Mouse (Mus musculus): ENCODE measurements around the gene Slc25a25.

Gene Slc25a25

DNA sequence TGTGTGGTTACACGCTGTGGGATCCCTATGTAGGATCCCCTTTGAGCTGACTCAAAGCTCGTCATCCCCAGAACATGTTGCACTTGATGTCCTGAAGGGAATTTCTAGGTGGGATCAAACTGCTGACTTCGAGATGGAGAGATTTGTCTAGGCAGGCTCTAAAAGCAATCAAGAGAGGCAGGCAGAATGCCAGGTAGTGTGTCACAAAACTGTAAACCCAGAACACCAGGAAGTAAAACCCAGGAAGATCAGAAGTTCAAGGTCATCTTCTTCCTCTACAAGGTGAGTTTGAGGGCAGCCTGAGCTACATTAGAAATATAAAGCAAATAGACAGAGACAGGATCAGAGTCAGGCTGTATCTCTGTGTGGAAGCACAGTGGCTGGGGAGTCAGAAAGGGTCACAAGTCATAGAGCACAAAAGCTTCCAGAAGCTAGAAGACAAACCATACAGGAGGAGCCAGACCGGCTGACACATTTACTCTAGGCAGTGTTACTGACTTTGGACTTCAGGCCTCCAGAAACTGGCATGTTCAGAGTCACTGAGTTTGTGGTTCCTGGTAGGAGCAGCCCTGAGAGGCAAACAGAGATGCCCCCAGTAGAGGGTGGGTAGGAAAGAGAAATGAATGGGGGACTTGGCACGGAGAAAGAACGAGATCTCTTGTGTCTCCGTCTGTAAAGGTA lies 44.0 kb downstream of the Slc25a25 start:
- no peak for DNase-seq (ENCODE audit: low spot score in 2 of 2)

DNA sequence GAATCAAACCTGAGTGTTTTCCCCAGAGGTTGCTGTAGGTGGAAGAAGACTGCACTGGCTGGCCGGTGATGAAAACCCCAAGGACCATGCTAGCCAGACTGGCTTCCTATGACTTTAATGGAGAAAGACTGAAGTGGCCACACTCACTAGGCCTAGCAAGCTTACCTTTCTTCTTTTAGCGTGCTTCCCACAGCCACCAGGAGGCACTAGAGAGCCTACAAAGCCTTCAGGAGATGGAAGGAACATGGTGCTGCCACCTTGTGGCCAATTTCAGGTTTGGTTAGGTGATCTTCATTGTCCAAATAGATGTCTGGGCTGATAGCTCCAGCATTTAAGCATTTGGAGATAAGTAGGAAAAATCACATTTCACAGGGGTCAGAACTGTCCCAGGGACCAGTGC lies 46.6 kb downstream of the Slc25a25 start:
- peak; percentile 68 to 91 for DNase-seq (ENCODE audit: low spot score in 2 of 2)

DNA sequence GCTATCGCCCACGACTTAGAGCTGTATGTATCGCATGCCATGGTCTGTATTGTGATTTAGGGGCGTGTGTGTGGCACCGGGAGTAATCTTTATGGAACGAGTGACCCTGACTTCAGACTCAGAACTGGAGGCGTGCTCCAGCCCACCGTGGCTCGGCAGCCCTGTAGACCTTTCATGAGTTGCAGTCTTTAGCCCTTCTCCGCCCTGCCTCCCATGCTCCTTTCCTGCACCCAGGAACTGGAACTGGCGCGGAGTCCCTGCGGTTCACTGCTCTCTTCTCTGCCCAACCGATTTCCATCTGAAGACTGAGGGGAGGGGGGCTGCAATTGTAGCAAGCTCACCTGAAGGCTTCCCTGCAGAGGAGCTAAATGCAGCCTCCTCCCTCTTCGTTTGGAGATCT lies 54.5 kb downstream of the Slc25a25 start:
- DNase-seq (ENCODE audit: low spot score in 2 of 2) = no peak

DNA sequence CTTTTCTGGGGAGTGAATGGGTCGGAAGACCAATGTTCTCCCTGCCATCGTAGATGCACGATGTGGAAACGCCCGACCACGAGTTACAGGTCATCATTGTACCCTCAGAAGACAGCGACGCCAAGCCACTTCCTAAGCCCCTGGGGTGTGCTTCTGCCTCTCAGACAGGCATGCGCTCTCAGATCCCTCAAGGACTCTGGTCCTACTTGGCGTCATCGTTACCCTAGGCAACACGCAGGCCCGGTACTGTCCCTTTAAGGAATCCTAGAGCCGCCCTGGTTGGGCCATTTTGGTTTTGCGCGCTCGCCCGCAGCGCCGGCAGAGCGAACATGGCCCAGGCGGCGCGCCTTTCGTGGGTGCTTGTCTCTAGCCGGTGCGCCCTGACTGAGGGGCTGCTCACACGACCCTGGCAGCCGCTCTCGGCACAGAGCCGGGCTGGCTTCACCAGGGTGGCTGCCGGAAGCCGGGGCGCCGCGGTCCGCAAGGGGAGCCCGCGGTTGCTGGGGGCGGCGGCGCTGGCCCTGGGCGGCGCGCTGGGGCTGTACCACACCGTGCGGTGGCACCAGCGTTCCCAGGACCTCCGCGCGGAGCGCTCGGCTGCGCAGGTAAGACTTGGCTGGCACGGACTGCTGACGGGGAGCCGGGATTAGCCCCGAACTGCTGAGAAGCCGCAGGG lies 55.2 kb downstream of the Slc25a25 start:
- peak; percentile 93 to 94 for DNase-seq (ENCODE audit: low spot score in 2 of 2)

DNA sequence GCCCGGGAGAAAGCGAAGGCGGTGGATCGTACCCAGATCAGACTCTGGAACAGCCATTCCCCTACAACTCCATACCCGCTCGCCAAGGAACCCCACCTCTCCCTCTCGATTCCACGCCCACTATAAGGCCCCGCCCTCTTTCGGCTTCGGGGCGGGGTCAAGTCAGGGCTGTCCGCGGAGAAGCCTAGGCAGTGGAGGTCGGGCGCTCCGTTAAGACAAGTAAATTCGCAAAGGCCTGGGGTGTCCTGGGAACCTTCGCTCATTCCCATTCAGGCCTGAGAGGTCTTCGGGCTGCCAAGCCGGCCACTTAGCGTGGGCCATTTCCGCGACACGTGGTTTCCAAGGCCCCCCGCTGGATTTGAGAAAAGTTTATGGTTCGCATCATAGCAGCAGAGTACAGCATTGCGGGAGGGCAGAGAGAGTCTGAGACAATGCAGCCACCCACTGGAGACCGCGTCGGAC lies 55.7 kb downstream of the Slc25a25 start, which contains the start of gene Ptges2:
Ptges2 (plus strand) TSS at position 413 of the 462 bp plus-strand sequence.
- DNase-seq (ENCODE audit: low spot score in 2 of 2) = peak; percentile 91 to 94

DNA sequence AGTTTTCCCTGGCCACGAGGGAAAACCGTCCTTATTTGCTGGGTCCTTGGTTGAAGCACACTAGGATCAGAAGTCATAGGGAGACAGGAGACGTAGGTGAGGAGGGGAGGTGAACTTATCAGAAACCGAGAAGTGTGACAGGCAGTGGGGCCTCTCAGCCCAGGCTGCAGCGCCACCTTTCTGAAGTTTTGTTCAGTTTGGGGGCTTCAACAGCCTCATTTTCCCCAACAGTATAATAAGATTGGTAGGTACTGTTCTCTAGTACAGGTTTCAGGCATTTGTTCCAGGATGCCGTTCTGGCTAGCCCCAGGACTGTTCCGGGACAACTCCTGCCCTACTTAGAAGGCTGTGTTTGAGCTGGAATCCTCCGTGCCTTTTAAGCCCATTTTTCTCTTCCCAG lies 56.3 kb downstream of the Slc25a25 start:
- peak in 1 of 2 experiments; percentile 37 for DNase-seq (ENCODE audit: low spot score in 2 of 2)

DNA sequence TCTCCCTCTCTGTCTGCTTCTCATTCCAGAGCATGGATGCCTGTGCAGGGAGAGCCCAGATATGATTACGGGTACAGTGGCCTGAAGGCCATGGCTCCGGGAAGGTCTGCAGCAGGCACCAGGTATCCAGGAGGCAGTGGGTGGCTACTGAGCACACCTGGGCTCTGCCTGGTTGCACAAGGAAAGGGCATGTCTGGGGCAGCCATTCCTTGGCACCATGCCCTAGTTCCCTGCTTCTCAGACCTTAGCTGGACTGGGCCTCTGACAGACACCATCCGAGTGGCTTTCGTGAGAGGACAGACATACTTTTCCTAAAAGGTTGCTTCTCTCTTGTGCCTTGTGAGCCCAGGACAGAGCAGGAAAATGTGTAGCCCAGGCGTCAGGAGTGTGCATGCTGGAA lies 59.2 kb downstream of the Slc25a25 start:
- no peak for DNase-seq (ENCODE audit: low spot score in 2 of 2)

DNA sequence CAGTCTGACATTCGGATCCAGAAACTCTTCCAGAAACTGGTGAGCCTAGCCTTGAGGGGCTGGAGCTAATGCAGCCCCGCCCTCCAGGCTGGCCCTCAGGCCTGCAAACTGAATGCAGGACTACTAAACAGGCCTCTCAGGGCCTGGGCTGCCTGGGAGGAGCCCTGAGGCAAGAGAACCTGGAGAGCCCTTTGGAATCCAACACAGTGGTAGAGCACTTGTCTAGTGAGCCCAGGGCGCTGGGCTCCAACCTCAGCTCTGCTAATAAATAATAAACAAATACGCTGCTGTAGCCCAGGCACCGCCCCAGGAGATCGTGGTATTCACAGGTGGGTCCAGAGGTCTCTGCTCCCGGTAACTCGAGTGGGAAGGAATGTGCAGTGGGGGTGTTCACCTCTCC lies 60.4 kb downstream of the Slc25a25 start:
- no peak for DNase-seq (ENCODE audit: low spot score in 2 of 2)

DNA sequence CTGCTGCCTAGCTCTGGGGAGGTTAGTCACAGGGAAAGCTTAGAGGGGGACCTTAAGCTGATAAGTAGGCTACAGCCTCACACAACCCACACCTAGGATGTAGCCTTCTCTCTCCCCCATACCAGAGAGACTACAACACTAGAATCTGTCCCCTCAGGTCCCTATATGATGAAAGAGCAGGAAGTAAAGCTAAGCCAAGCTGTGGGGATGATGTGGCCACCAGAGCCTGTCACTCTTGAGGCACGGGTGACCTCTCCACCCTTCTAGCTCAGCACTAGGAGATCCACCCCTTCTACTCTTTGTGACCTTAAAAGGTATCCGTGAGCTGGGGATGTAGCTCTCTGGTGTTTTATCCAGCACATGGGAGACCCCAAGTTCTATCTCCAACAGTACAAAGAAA lies 62.1 kb downstream of the Slc25a25 start:
- DNase-seq (ENCODE audit: low spot score in 2 of 2) = no peak

DNA sequence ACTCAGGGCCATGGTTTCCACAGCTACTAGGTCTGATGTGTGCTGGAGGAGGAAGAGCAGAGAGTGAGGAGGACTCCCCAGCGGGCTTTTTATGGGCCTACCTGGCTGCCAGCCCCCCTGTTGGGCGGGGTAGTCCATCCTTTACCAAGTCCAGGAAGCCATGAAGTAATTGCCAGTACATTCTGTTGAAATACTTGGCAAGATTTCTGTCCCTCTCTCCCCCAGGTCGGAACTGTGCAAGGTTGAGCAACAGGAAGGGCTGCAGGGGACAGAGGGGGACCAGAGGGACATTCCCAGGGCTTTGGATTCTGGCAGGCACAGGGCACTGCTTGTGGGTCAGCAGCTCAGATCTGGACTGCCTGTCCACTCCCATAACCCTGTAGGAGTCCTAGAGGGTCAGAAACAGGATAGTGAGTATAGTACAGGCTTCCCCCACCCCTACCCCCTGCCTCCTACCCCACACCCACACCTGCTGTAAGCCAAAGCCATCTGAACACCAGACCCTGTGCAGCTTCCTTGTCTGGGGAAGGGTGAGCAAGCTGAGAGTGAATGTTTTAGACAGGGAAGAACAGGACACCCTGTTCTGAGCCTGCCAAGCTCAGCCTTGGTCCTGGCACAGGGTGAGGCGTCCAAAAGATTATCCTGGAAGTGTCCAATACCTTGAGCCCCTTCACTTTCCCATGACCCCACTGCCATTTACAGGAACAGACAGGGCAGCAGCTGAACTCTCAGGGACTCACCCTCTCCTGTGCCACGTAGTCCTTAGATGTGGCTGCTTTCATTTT lies 63.3 kb downstream of the Slc25a25 start, which contains the start of gene Lcn2:
Lcn2 (minus strand) TSS at position 547 of the 785 bp plus-strand sequence.
- peak in 1 of 2 experiments; percentile 33 for DNase-seq (ENCODE audit: low spot score in 2 of 2)

DNA sequence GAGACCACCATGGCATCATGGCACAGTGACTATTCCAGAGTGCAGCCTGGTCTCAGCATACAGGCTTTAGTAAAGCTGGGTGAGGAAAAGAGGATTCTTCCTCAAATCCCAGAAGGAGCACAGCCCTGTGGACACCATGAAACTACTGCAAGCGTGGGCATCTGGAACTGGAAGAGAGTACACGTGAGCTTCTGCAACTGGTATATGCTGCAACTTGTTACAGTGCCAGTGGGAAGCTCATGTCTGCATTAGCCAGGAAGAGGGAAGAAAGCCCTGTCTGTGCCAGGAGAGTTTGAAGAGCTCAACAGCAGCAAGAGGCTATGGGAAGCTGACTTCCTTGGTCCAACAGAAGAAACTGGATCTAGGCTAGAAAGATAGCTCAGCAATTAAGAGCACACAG lies 68.6 kb downstream of the Slc25a25 start:
- no peak for DNase-seq (ENCODE audit: low spot score in 2 of 2)

DNA sequence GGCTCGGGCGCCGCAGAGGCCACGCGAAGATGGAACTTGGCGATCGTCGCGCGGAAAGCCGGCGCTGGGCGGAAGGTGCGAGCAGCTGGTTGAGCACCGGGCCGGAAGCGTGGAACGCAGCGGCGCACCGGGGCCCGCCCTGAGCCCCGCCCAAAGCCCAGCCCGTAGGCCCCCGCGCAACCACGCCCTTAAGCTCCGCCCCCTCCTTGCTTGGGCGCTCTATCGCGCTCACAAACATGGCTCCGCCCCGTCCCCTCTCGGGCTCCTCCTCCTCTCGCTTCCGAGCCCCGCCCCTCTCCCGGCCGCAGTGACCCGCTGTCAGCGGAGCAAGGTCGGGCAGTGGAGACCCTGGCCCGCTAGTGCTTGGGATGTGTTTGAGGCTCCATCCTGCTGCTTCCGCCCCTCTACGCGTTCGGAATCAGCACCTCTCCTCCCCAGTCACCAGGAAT lies 69.4 kb downstream of the Slc25a25 start, which contains the start of gene 1110008P14Rik:
1110008P14Rik (minus strand) TSS at position 164 of the 449 bp plus-strand sequence.
- peak; percentile 90 to 93 for DNase-seq (ENCODE audit: low spot score in 2 of 2)

DNA sequence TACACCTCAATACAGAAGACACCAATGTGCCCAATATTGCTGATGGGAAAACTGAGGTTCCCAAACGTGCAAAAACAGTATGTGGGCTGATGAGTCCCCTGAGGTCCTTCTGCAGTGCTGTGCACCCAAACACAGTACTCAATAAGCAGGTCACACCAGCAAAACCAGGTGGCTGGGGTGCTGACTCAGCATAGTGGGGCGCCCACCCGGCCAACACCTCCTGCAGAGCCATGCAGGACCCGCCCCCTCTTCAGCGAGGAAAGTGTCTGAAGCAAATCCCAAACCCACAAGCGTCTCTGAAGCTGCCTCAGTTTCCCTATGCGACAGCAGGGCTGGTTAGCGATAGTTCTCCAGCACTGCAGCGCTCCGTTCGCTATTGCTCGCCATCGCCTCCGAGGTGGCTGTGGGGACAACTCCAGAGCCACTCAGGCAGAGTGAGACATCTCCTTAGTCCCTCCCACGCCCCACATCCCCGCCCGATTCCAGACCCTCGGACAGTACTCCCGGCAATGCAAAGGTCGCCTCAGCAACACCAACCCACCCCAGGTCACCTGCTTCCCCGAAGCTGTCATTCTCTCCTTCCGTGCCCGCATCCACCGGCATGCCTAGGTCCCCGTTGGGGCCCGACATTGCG lies 70.0 kb downstream of the Slc25a25 start:
- no peak for DNase-seq (ENCODE audit: low spot score in 2 of 2)

DNA sequence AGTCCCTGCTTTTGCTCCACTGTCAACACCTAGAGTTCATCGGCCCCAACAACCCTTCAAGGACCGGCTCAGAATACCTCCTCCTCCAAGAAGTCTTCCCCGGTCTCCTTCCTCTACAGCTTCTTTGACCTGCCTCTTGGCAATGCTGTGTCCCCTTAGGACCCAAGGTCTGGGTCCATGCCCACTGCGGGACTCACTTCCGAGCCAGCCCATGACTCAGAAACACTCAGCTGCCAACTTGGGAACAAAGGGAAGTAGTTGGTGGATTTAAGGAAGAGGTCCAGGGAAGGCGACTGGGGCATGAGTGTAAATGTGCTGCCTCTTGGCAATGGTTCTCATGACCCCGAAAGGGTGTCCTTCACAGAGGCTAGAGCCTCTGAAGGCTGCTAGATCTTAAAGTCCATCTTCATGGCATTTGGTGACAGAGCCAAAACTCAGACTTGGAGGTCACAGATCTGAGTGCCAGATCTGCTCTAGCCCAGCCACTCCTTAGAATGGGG lies 71.2 kb downstream of the Slc25a25 start:
- DNase-seq (ENCODE audit: low spot score in 2 of 2) = no peak

DNA sequence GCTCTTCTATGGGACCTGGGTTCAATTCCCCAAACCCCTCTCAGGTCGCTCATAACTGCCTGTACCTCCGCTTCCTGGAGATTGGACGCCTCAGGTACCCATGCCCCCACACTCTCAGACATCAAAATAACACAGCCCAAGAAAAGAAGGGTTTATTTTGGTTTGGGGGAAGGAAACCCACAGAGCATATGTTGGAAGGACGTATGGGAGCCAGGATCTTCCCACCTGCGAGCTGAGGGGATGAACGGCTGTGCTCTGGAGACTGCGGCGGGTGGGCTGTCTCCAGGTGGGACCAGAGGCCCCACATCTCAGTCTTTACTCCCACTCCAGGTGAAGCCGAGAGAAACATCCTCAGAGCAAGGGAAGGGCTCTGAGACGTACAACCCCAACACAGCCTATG lies 74.3 kb downstream of the Slc25a25 start:
- DNase-seq (ENCODE audit: low spot score in 2 of 2) = no peak

DNA sequence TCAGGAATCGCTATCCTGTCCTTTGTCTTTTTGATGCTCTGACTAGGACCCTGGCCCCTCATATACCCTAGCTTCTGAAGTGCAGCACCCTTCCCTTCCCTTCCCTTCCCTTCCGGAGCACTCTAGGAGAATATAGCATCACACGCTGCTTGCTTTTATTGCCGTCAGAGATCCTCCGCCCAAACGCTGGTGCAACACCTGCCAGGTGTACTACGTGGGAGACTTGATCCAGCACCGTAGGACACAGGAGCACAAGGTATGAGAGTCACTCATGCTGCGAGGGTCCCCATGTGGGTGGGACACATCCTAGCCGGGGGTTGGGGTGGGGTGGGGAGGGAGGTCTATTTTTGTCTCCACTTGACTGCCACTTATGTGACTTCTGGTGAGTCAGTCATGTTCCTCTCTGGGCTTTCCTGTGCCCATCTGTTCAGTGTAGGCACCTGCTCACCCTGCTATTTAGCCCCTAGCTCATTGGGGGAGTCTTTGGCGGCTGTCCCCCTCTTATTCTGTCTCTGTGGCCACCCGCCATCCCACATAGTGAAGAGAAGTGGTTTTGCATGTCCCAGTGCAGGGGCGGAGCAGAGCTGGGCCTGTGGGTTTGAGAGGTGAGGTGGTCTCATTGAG lies 75.8 kb downstream of the Slc25a25 start:
- no peak for DNase-seq (ENCODE audit: low spot score in 2 of 2)

DNA sequence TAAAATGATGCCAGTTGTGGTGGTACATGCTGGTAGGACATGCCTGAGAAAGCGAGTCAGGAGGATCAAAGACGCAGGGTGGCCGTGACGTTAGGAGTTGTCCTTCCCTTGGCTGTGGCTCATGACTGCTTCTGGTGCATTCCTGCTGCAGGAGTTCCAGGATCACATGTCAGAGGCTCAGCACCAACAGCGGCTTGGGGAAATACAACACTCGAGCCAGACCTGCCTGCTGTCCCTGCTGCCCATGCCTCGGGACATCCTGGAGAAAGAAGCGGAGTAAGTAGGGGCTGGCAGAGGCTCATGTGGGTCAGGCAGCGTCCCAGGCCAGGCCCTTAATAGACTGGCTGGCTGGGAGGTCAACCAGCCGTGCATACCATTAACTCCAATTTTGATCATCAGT lies 77.1 kb downstream of the Slc25a25 start:
- peak in 1 of 2 experiments; percentile 52 for DNase-seq (ENCODE audit: low spot score in 2 of 2)

DNA sequence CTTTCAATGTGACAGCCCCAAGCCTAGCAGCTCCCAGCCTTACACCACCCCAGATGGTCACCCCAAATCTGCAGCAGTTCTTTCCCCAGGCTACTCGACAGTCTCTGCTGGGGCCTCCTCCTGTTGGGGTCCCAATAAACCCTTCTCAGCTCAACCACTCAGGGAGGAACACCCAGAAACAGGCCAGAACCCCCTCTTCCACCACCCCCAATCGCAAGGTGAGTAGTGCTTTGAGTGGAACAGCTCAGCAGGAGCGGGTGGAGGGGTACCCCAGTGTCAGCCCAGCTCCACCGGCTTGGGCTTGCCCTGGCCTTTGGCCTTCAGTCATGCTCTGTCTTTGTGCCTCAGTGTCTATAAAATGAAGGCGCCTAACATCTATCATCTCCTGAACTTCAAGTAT lies 83.9 kb downstream of the Slc25a25 start:
- no peak for DNase-seq (ENCODE audit: low spot score in 2 of 2)

All from heart, adult 9 months (tissue).